Mouse (Mus musculus) spleen, postnatal 4 days (tissue): ENCODE data around the gene Col24a1.
"Not testable (repeated sequence)": the region's sequence is repeated elsewhere in the genome, so short reads cannot be mapped to it uniquely, and the experiment has no call there.

Experiments
- DNase-seq, 2 experiments: peaks; one replicate each; pipeline ENCODE4 v3.0.0; 2022; ENCODE audit warnings: low spot score in 2 of 2

The Col24a1 gene

GRCm38 (mm10) chr3:145356865-145357487 lies 64.7 kb downstream of the Col24a1 start:
- DNase-seq: no peak

DNA sequence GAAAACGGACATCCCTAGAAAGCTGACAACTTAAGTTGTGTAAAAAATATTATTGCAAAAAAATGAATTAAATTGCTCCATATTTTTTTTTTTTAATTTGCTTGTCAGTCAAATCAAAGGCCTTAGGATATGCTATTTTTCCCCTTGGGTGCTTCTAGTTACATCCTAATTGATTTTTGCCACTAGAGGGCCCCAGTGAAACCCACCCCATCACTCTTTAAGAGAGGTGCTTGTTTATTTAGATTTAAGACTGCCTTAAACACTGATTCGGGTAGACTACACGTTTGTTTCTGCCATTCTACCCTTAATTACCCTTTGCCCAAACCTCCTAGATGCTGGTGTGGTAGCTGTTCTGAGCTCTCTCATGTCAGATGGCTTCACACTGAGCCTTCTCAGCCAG lies 73.0 kb downstream of the Col24a1 start:
- DNase-seq: no peak

DNA sequence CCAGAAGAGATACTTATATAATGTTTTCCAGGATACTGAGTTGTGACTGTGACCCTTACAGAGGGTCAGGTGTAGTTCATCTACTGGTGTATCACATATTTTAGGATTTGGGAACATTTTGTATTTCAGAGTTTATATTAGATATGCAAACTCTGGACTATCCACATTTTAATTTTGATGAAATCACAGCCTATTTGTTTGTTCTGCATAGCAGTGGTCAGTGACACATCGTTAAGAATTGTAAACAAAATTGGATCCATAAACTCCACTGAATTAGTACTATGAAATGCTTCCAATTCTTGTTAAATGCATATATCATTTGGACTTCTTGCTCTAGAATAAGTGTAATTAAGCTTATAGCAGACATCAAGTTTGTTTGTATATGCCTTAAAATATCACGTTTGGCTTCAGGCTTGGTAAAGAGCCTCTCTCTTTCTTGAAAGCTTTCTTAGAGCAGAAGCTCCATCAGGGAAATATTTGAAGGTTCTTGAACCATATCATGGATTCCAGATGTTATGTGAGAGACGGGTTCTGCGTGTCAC lies 75.0 kb downstream of the Col24a1 start:
- DNase-seq: no peak

GRCm38 (mm10) chr3:145376298-145376697 lies 84.0 kb downstream of the Col24a1 start:
- DNase-seq: no peak

DNA sequence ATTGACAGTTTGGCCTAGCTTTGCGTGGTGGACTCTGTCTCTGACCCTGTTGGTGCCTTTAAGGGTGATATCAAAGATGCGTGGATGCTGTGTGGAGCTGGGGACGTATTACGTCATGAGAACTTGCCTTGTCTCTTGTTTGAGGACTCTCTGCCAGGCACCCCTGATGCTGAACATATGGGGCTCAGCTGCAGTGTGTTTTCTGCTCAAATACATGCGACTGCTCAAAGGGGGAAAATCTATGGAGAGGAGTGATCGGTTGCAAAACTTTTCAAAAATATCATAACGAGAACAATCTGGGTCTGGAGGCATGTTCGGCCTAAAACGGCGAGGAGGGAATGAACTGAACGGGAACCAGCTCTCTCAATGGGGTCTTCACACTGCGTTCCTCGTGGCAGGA lies 90.8 kb downstream of the Col24a1 start:
- DNase-seq: no peak

- DNase-seq: no peak
Observed at GRCm38 (mm10) chr3:145386434-145386833, 94.2 kb downstream of the Col24a1 start.

DNA sequence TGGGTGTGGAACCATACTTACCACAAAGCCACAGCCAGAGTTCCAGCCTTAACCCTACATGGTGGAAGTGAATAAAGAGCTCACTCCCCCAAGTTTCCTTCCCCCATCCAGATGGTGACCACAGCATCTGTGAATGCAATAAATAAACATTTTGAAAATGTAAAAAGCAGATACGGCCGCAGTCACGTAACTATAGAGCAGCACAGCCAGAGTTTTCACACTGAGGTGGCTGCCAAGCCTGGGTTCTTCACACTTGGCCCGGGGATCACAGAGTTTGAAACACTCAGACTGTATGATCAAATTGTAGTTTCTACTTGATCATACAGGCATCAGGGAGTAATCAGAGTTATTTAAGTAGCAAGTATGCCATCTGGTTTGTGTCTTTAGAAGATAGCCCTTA lies 98.4 kb downstream of the Col24a1 start:
- no peak for DNase-seq

DNA sequence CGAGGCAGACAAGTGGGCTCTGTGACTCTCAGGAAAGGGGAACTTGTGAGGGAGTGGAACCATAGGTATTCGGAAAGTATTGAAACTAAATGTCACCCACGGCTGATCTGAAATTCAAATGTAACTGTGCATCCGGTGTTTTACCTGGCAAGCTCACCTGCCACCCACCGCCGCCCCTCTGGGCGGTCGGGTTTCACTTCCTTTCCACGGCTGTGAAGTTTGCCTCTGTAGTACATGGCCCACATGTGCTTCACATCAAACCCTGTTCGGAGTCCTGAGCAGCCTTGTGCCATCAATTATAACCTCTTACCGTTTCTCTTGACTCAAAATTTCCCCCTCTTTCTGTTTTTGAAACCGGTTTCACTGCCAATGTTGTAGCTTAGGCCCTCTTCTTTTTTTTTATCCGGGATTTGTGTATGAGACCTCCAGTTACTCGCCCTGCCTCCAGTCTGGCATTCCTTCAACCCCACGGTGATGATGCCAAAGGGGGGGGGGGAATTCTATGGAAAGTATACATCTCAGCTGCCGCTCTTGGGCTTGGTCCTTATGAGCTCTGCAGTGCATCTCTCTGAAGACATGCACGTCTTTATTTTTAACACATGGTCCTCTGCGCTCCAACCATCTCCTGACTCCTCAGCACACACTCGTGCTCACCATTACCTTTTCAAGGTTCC lies 99.9 kb downstream of the Col24a1 start:
- DNase-seq: no peak

DNA sequence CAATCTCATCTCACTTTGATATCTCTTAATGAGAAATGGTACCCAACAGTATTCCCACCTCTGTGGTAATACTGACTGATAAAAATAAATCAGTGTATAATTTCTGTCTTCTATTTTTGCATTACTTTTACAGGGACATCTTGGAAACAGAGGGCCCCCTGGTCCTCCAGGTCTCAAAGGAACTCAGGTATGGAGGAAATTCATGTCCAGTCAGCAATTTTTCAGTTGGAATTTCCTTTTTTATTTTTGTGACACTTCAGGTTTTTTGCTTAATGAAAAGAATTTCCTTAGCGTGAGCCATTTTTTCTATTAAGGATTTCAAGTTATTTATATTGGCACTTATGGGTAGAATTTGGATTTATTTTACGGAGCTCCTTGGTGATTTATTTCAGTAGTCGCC lies 106.9 kb downstream of the Col24a1 start:
- no peak for DNase-seq

- DNase-seq: no peak
Observed at GRCm38 (mm10) chr3:145402257-145402656, 110.0 kb downstream of the Col24a1 start.

DNA sequence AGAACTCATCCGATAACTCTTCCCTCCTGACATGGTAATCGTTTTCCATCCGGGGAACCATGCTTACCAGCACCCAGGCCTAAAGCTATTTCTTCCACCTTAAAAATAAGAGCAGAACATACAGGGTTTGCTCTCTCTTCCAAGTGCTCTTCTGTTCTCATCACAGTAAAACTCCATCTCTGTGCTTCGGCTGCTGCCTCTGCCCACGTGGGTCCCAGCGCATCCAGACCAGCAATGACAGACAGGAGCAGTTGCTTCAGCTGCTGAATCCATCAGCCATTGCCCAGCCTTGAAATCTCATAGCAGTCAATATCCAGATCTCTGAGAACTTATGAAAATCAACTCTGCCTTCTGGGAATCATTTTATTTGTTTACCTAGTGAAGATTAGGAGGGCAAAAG lies 110.7 kb downstream of the Col24a1 start:
- DNase-seq: no peak

- peak in 1 of 2 experiments; percentile 61 for DNase-seq
Observed at GRCm38 (mm10) chr3:145408045-145408444, 115.8 kb downstream of the Col24a1 start.

DNA sequence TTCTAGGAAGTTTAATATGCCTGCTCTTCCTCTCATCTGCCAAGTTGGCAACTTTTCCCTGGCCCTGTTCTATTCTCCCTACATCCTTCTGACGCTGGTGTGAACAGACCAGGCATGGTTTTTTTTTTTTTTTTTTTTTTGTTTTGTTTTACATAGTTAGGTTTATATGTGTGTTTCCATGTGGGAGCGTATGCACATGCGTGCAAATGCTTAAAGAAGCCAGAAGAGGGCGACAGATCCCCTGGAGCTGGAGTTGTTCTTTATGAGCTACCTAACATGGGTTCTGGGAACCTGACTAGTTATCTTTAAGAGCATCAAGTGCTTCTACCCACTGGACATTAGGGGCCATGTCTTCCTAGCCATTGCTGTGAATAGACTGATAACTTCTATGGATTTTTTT lies 119.9 kb downstream of the Col24a1 start:
- no peak for DNase-seq

GRCm38 (mm10) chr3:145414362-145414761 lies 122.1 kb downstream of the Col24a1 start:
- no peak for DNase-seq

GRCm38 (mm10) chr3:145417809-145418208 lies 125.5 kb downstream of the Col24a1 start:
- DNase-seq: no peak

DNA sequence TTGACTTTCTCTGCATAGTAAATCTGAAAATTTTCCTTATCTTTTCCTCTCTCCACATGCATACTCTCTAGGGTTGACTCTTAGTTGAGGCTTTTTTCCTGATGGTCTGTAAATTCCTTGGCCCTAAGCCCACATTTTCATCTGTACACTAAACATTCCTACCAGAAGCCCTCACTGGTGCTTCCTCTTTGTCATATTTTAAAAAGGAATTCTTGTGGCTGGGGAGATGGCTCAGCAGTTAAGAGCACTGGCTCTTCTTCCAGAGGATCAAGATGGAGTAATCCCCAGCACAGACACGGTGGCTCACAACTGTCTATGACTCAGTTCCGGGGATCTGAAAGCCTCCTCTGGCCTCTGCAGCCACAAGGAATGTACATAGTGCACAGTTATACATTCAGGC lies 128.1 kb downstream of the Col24a1 start:
- no peak for DNase-seq

DNA sequence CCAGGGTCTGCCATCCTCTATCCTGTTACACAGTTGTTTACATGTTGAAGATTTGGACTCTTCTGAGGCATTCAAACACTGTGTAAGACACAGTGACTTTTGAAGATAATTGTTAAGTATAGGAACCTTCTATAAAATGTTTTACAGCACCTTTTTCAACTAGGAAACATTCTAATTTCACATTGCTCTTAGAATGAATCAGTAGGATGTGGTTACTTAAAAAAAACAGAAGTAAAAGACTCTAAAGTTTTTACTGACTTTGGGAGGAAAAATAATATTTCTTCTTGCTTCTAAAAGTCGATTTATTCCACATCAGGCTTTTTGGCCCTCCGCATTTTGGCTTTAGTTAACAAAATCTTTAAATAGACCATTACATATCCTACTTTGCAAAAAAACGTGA lies 129.8 kb downstream of the Col24a1 start:
- no peak for DNase-seq

GRCm38 (mm10) chr3:145438352-145438751 lies 146.1 kb downstream of the Col24a1 start:
- no peak for DNase-seq

- DNase-seq: no peak
Observed at GRCm38 (mm10) chr3:145439086-145439485, 146.8 kb downstream of the Col24a1 start.

GRCm38 (mm10) chr3:145440993-145441392 lies 148.7 kb downstream of the Col24a1 start:
- no peak for DNase-seq

DNA sequence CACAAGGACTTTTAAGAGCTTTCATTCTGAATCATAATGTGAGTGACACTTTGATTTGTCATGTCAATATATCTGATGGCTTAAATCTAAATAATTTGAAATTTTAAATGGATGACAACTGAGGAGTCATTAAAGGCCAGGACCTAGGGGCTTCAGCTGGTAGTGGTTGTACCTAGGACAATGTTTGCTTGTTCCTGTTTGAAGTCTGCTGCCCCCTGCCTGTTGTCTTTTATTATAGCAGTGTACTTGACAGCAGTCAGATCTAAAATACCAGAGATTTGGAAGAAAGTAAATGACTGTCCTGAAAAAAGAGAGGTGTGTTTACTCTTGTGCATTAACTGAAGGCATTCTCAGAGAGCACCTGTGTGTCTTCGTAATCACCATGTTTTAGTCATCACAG lies 150.0 kb downstream of the Col24a1 start:
- DNase-seq: no peak

- not testable (repeated sequence) for DNase-seq
Observed at GRCm38 (mm10) chr3:145443167-145443566, 150.9 kb downstream of the Col24a1 start.

- no peak for DNase-seq
Observed at GRCm38 (mm10) chr3:145457039-145457438, 164.8 kb downstream of the Col24a1 start.
